Mouse (Mus musculus): ENCODE data around the gene Trim34b. TPM values are rescaled to one million over a fixed set of nuclear protein-coding genes. Genes with fewer than 3 reads are reported as not detected.
"Not testable (repeated sequence)": the region's sequence is repeated elsewhere in the genome, so short reads cannot be mapped to it uniquely, and the experiment has no call there.

Trim34b gene
- polyA plus RNA-seq, 1 experiment, result 0.05 TPM

GRCm38 (mm10) chr7:104322028-104322427 is 7.2 kb upstream of the Trim34b start:
- Histone ChIP-seq H3K4me3 (no peak overlapping the region), H3K4me2 (ENCODE audit: low read depth) (no peak overlapping the region)
- no peak for TF ChIP-seq POLR2AphosphoS2 (IDR thresholded peaks at IDR 0.05; ENCODE audit: insufficient read length, low read depth)
- TF ChIP-seq MAX (IDR thresholded peaks at IDR 0.05; ENCODE audit: low read depth), result no peak

DNA sequence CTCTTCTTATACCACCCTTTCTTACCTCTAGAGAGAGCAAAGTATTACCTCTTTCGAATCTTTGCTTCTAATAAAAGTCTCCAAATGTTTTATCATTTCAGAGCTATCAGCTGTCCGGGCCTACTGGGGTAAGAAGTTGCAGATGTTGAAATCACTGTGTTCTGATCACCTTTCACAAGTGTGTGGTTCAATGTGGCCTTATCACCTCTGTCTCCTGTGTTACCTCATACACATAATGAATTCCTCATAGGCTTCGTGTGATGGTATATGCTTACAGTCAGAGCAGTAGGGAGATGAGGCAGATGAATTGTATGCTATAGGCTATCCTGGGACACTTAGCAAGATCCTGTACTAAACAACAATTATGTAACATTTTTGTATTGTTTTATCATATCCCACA is 6.3 kb downstream of the Trim34b start:
- not testable (repeated sequence) for H3ac ChIP-seq (ENCODE audit: control insufficient read depth, insufficient read length); H3K4me3 ChIP-seq; H3K27me3 ChIP-seq (ENCODE audit: control insufficient read depth, insufficient read depth, insufficient read length); H3K79me2 ChIP-seq (ENCODE audit: control insufficient read depth, insufficient read depth); H3K4me2 ChIP-seq (ENCODE audit: low read depth); H3K36me3 ChIP-seq (ENCODE audit: control insufficient read depth, insufficient read depth)

More at GRCm38 (mm10) chr7:104322028-104322427, 7.2 kb upstream of the Trim34b start:
- Histone ChIP-seq H3K79me2 (ENCODE audit: control insufficient read depth, insufficient read depth) (no peaks in the 10 kb centered on the region), H3ac (ENCODE audit: control insufficient read depth, insufficient read length) (no peak overlapping the region), H3K36me3 (ENCODE audit: control insufficient read depth, insufficient read depth) (no peaks in the 10 kb centered on the region), H3K27me3 (ENCODE audit: control insufficient read depth, insufficient read depth, insufficient read length) (no peaks in the 10 kb centered on the region)

- H3K4me2 ChIP-seq (ENCODE audit: low read depth); H3ac ChIP-seq (ENCODE audit: control insufficient read depth, insufficient read length); H3K36me3 ChIP-seq (ENCODE audit: control insufficient read depth, insufficient read depth); H3K4me3 ChIP-seq; H3K27me3 ChIP-seq (ENCODE audit: control insufficient read depth, insufficient read depth, insufficient read length); H3K79me2 ChIP-seq (ENCODE audit: control insufficient read depth, insufficient read depth): not testable (repeated sequence)
Measured at GRCm38 (mm10) chr7:104340744-104341143, 11.5 kb downstream of the Trim34b start.

DNA sequence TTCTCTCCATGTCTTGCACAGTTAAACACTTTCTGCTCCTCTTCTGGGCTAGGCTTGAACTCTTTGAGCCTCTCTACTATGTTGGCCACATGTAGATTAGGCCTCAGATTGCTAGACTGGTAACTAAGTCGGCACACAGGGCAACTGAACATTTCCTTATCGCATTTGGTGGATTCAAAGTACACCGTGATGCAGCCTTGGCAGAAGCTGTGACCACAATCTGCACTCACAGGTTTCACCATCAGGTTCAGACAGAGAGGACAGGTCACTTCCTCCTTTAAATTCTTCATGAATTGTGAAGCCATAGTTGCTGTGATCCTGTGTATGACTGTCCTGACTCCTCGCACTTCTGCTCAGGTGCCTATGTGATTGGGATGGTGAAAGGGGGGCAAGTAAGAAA is 18.8 kb downstream of the Trim34b start:
- not testable (repeated sequence) for H3ac ChIP-seq (ENCODE audit: control insufficient read depth, insufficient read length); H3K4me3 ChIP-seq; H3K36me3 ChIP-seq (ENCODE audit: control insufficient read depth, insufficient read depth); H3K4me2 ChIP-seq (ENCODE audit: low read depth); H3K79me2 ChIP-seq (ENCODE audit: control insufficient read depth, insufficient read depth); H3K27me3 ChIP-seq (ENCODE audit: control insufficient read depth, insufficient read depth, insufficient read length)

- Histone ChIP-seq H3ac (ENCODE audit: control insufficient read depth, insufficient read length) (no peak within 1 kb of the TSS), H3K4me3 (peak within 1 kb of the TSS; percentile 16), H3K27me3 (ENCODE audit: control insufficient read depth, insufficient read depth, insufficient read length) (no peaks in the 10 kb centered on the region), H3K79me2 (ENCODE audit: control insufficient read depth, insufficient read depth) (no peaks in the 10 kb centered on the region), H3K36me3 (ENCODE audit: control insufficient read depth, insufficient read depth) (no peaks in the 10 kb centered on the region), H3K4me2 (ENCODE audit: low read depth) (peak within 1 kb of the TSS; percentile 87)
- TF ChIP-seq E2F4 (IDR thresholded peaks at IDR 0.05; ENCODE audit: insufficient read depth) (no peak), REST (IDR thresholded peaks at IDR 0.05; ENCODE audit: insufficient read depth, insufficient read length) (no peak), MYOD1 (IDR thresholded peaks at IDR 0.05; ENCODE audit: control insufficient read depth in 1 of 3, insufficient read length in 2 of 3, low read depth in 2 of 3) (no peak), TCF3 (IDR thresholded peaks at IDR 0.05; ENCODE audit: insufficient read length, low read depth) (no peak), MYOG (IDR thresholded peaks at IDR 0.05; ENCODE audit: control insufficient read depth in 1 of 3, insufficient read depth in 1 of 3, insufficient read length in 2 of 3, low read depth in 2 of 3) (no peak), TCF12 (IDR thresholded peaks at IDR 0.05; ENCODE audit: insufficient read depth, poor library complexity, severe bottlenecking) (no peak)
Measured at GRCm38 (mm10) chr7:104352717-104353599, 23.7 kb downstream of the Trim34b start, which contains the start of gene Trim12c. Gene Trim12c (minus strand): TSS chr7:104353362.

GRCm38 (mm10) chr7:104353600-104353967 is 24.3 kb downstream of the Trim34b start:
- no peaks in the 10 kb centered on the region for H3K27me3 ChIP-seq (ENCODE audit: control insufficient read depth, insufficient read depth, insufficient read length)
- H3K79me2 ChIP-seq (ENCODE audit: control insufficient read depth, insufficient read depth), result no peaks in the 10 kb centered on the region
- peak overlapping the region; percentile 16 for H3K4me3 ChIP-seq
- no peaks in the 10 kb centered on the region for H3K36me3 ChIP-seq (ENCODE audit: control insufficient read depth, insufficient read depth)
- peak overlapping the region; percentile 55 for H3K4me2 ChIP-seq (ENCODE audit: low read depth)
- TF ChIP-seq POLR2A (IDR thresholded peaks at IDR 0.05; ENCODE audit: insufficient read length, low read depth) (no peak), REST (IDR thresholded peaks at IDR 0.05; ENCODE audit: insufficient read depth, insufficient read length) (no peak), MAX (IDR thresholded peaks at IDR 0.05; ENCODE audit: low read depth) (no peak)
- H3ac ChIP-seq (ENCODE audit: control insufficient read depth, insufficient read length), result no peak overlapping the region

GRCm38 (mm10) chr7:104366339-104366738 is 37.1 kb downstream of the Trim34b start:
- TF ChIP-seq SRF (IDR thresholded peaks at IDR 0.05; ENCODE audit: control insufficient read depth, insufficient read length, low read depth) (no peak), REST (IDR thresholded peaks at IDR 0.05; ENCODE audit: insufficient read depth, insufficient read length) (no peak), MAX (IDR thresholded peaks at IDR 0.05; ENCODE audit: low read depth) (no peak), TCF3 (IDR thresholded peaks at IDR 0.05; ENCODE audit: insufficient read length, low read depth) (no peak), CEBPB (IDR thresholded peaks at IDR 0.05; ENCODE audit: insufficient read depth, poor library complexity, severe bottlenecking) (no peak), POLR2AphosphoS2 (IDR thresholded peaks at IDR 0.05; ENCODE audit: insufficient read length, low read depth) (no peak), MYOD1 (IDR thresholded peaks at IDR 0.05; ENCODE audit: control insufficient read depth in 1 of 3, insufficient read length in 2 of 3, low read depth in 2 of 3) (no peak), E2F4 (IDR thresholded peaks at IDR 0.05; ENCODE audit: insufficient read depth) (no peak), USF1 (IDR thresholded peaks at IDR 0.05; ENCODE audit: low read depth) (no peak), TCF12 (IDR thresholded peaks at IDR 0.05; ENCODE audit: insufficient read depth, poor library complexity, severe bottlenecking) (no peak), MYOG (IDR thresholded peaks at IDR 0.05; ENCODE audit: control insufficient read depth in 1 of 3, insufficient read depth in 1 of 3, insufficient read length in 2 of 3, low read depth in 2 of 3) (no peak), POLR2A (IDR thresholded peaks at IDR 0.05; ENCODE audit: insufficient read length, low read depth) (no peak)
- Histone ChIP-seq H3K27me3 (ENCODE audit: control insufficient read depth, insufficient read depth, insufficient read length) (no peaks in the 10 kb centered on the region), H3K36me3 (ENCODE audit: control insufficient read depth, insufficient read depth) (no peaks in the 10 kb centered on the region), H3ac (ENCODE audit: control insufficient read depth, insufficient read length) (no peak overlapping the region), H3K4me2 (ENCODE audit: low read depth) (no peak overlapping the region), H3K79me2 (ENCODE audit: control insufficient read depth, insufficient read depth) (no peaks in the 10 kb centered on the region), H3K4me3 (no peak overlapping the region)
